Mouse (Mus musculus) layer of hippocampus, postnatal 25 days (tissue): Measurements from ENCODE around the gene Zfp13. TPM values are rescaled to one million over a fixed set of nuclear protein-coding genes. Genes with fewer than 3 reads are reported as not detected.
"Not testable (repeated sequence)": the region's sequence is repeated elsewhere in the genome, so short reads cannot be mapped to it uniquely, and the experiment has no call there.

Experiments
- DNase-seq, 2 experiments: peaks; one replicate each; pipeline ENCODE4 v3.0.0; 2022; ENCODE audit warnings: mixed read lengths in 2 of 2, low spot score in 1 of 2; ENCODE audit errors: extremely low spot score in 1 of 2
- total RNA-seq, 2 experiments: library from RNA; stranded (reverse); gene quantifications; 2 replicates each; pipeline ENCODE4 v1.2.3; 2021

The Zfp13 gene
- total RNA-seq, 2 experiments from 2014 or later, result 30.2 to 35.1 TPM

DNA sequence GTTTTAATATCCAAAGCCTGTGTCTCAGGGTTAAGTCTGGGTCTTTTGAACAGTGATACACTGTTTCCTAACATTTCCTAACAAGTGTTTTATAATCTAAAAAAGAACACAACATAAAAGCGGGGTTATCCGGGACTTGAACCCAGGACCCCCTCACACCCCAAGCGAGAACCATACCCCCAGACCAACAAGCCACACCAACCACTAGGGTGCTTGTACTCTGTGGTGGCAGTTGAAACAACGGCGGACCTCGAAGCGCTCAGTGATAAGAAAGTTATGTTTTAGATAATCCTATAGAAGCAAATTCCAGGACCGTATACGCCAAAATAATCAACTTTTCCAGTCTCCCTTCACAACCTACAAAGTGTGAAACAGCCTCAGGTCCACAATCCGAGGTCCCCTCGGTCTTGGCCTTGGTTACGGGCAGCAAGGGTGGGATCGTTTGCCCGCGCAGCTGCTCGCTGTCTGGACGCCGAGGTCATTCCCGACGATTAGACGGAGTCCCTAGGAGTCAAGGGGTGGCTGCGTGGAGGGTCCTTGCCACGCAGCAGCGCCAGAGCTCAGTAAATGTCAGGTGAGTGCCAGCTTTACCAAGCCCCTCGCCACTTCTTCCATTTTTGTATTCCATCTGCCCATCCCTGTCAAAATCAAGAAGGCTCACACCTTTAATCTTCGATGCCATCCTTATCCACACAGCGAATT, 61.6 kb downstream of the Zfp13 start:
- DNase-seq, result no peak

DNA sequence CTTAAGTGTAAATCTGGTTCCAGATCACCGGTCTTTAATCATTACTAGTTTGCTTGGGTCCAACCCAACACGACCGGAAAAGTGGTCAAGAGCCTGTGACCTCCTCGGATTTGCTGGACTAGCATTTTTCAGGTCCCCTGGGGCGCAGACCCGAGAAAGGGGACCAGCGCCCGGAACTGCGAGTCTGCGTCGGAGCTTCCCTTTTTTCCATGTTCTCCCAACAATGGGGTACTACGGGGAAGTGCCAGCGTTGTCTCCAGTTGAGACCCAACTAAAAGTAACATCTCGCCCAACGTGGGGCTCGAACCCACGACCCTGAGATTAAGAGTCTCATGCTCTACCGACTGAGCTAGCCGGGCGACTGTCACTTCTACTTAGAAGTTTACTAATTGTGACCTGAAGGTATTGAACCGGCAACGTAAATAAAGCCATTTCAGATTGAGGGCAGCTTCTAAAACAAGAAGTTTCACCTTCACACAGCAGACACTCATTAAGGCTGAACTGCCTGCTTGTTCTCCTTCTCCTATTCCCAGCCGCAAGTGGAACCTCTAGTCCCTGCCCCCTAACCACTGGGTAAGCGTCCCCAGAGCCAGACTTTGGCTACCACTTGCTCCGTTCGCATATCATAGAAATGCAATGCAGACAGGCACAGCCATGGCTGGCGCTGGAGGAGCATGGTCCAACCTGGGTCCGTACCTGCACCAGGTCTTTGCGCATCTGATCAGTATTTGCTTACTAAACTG, 64.1 kb downstream of the Zfp13 start:
- DNase-seq, result not testable (repeated sequence)

DNA sequence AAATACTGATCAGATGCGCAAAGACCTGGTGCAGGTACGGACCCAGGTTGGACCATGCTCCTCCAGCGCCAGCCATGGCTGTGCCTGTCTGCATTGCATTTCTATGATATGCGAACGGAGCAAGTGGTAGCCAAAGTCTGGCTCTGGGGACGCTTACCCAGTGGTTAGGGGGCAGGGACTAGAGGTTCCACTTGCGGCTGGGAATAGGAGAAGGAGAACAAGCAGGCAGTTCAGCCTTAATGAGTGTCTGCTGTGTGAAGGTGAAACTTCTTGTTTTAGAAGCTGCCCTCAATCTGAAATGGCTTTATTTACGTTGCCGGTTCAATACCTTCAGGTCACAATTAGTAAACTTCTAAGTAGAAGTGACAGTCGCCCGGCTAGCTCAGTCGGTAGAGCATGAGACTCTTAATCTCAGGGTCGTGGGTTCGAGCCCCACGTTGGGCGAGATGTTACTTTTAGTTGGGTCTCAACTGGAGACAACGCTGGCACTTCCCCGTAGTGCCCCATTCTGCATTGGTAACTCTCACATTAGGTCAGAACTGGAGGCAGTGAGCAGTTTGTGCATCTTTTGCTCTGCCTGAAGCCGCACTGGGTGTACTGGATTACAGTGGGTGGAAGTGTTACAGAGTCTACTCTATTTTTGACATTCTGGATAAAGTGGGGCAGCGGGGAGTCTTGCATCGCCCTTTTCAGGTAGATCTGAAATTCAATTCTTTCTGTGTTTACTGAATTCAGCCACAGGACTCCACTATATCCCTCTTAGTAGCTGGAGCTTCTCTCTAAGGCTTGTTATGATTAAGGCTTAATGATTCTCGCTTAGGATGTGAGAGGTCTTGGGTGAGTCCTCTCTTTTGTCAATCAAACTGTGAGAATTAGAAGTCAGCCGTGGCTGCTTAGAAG, 65.4 kb downstream of the Zfp13 start:
- DNase-seq, result not testable (repeated sequence)

DNA sequence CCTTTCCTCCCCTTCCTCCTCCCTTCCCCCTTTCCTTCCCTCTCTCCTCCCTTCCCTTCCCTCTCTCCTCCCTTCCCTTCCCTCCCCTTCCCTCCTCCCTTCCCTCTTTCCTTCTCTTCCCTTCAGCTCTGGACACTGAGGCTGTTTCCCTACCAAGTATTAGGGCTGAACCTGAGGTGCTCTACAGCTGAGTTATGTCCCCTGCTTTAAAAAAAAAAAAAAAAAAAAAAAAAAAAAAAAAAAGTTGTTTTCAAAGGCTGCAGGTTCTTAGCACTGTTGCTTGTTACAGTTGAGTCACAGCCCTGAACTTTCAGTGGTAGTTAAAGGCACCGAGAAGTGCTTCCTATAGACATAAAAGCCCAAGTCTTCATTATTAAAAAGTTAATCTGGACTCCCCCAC, 67.9 kb downstream of the Zfp13 start:
- not testable (repeated sequence) for DNase-seq

Other genes starting within 250 kb of the Zfp13 start
- gene Vmn2r116, start 214.9 kb downstream of the Zfp13 start, total RNA-seq, result not detected
- gene Vmn2r117, start 119.8 kb downstream of the Zfp13 start, total RNA-seq, result not detected
- 1 to 10 TPM; 5.5 to 7.6 TPM for gene Zfp213, start 35.2 kb downstream of the Zfp13 start, total RNA-seq
- gene Zscan10, start 1.4 kb upstream of the Zfp13 start, total RNA-seq, result not detected
- under 1 TPM; 0.19 to 0.22 TPM for gene Mmp25, start 45.8 kb upstream of the Zfp13 start, total RNA-seq
- not detected for gene Bicdl2, start 61.0 kb upstream of the Zfp13 start, total RNA-seq
- 100 to 1,000 TPM; 119 to 129 TPM for gene Hcfc1r1, start 74.1 kb upstream of the Zfp13 start, total RNA-seq
- gene Thoc6, start 74.4 kb upstream of the Zfp13 start, total RNA-seq, result 10 to 100 TPM in 1 of 2 experiments, 1 to 10 TPM in 1; 9.0 to 10.1 TPM
- 1 to 10 TPM; 5.8 to 8.8 TPM for gene Tnfrsf12a, start 78.0 kb upstream of the Zfp13 start, total RNA-seq
- not detected for gene Cldn6, start 79.8 kb upstream of the Zfp13 start, total RNA-seq
- not detected for gene Cldn9, start 84.5 kb upstream of the Zfp13 start, total RNA-seq
- gene 1520401A03Rik, start 123.3 kb upstream of the Zfp13 start, total RNA-seq, result under 1 TPM; 0.17 to 0.61 TPM
- 1 to 10 TPM; 2.7 to 3.7 TPM for gene Pkmyt1, start 126.8 kb upstream of the Zfp13 start, total RNA-seq
- gene Paqr4, start 141.4 kb upstream of the Zfp13 start, total RNA-seq, result 10 to 100 TPM; 55.1 to 58.7 TPM
- under 1 TPM; 0.28 to 0.49 TPM for gene Kremen2, start 146.3 kb upstream of the Zfp13 start, total RNA-seq
- gene Flywch1, start 172.1 kb upstream of the Zfp13 start, total RNA-seq, result 100 to 1,000 TPM; 263 to 298 TPM
- gene Flywch2, start 186.6 kb upstream of the Zfp13 start, total RNA-seq, result 10 to 100 TPM; 11.3 to 18.4 TPM
- 100 to 1,000 TPM; 400 to 605 TPM for gene Srrm2, start 191.0 kb upstream of the Zfp13 start, total RNA-seq
- 100 to 1,000 TPM; 381 to 387 TPM for gene Elob, start 229.6 kb upstream of the Zfp13 start, total RNA-seq
- gene Prss33, start 236.6 kb upstream of the Zfp13 start, total RNA-seq, result not detected
- not detected for gene Prss32, start 244.4 kb upstream of the Zfp13 start, total RNA-seq
- gene Prss41, start 244.7 kb upstream of the Zfp13 start, total RNA-seq, result 1 to 10 TPM; 1.8 to 2.0 TPM